ENCODE assay signal across 9 mouse cellular contexts in the genomic region with DNA sequence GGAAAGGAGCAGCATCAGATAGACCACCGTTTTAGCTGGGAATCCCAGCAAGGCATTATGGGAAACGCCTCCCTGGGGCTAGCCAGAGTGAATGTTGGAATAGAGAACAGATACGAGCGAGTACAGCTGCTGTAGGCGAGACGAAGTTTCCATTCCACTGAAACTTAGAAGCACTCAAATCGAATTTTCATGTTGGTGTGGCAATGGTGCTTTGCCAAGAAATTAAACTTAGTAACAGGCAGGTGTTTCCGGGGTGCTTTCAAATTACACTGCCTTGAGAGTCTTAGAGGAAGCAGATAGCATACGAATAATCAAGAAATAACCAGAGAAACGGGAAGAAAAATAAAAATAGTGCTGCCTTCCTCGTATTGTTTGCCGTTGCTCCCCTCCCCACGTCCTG.
DNase-seq lines count a peak whose midpoint lies in the region; ATAC-seq and TF ChIP-seq lines count a peak whose summit lies in the region.
"Had no signal": no experiment of that assay in that cellular context is flagged by ENCODE, and none has a peak within 500 bp of the region (broad histone marks: within the 10 kb centered on the region; RNA-seq: fewer than 3 reads in every experiment).

No protein-coding gene starts in this region.

- H3K4me1 ChIP-seq in liver, adult 2 months (ENCODE audit: control insufficient read depth, insufficient read depth, low read length) = peaks cover 4% of the 10 kb centered on the region; the same call in 1 of the 2 replicates
- H3K4me1 ChIP-seq in liver, embryonic 12.5 days = no peaks in the 10 kb centered on the region
- no peaks in the 10 kb centered on the region for H3K4me1 ChIP-seq in intestine, postnatal 0 days (replicated peaks; ENCODE audit: control insufficient read depth, insufficient read depth, low read length)
- H3K4me1 ChIP-seq: limb, embryonic 10.5 days had no signal

- DNase-seq in liver, adult 2 months (ENCODE audit: extremely low read depth, low read depth, low spot score) = peak; percentile 22
- peak; percentile 37 to 61 for DNase-seq in heart, adult 9 months (ENCODE audit: low spot score in 2 of 2)
- DNase-seq in embryo, embryonic 10.5 days (ENCODE audit: low spot score) = no peak
- DNase-seq: lung, postnatal 4 days had no signal

- peak overlapping the region; percentile 72 for H3K27ac ChIP-seq in liver, adult 2 months (replicated peaks; ENCODE audit: insufficient read depth, low read depth, low read length)
- H3K27ac ChIP-seq in liver, embryonic 12.5 days = no peak overlapping the region
- no peak overlapping the region for H3K27ac ChIP-seq in intestine, postnatal 0 days (ENCODE audit: low read depth, low read length)
- H3K27ac ChIP-seq: limb, embryonic 10.5 days had no signal

- H3K36me3 ChIP-seq in liver, adult 2 months (ENCODE audit: control insufficient read depth, insufficient read depth, low read length) = no peaks in the 10 kb centered on the region
- H3K36me3 ChIP-seq in liver, embryonic 12.5 days = no peaks in the 10 kb centered on the region
- no peaks in the 10 kb centered on the region for H3K36me3 ChIP-seq in intestine, postnatal 0 days (ENCODE audit: control insufficient read depth, insufficient read depth)
- H3K36me3 ChIP-seq: limb, embryonic 10.5 days had no signal

- no peak overlapping the region for H3K9ac ChIP-seq in liver, adult 2 months (ENCODE audit: low read depth, low read length)
- H3K9ac ChIP-seq in liver, embryonic 12.5 days = no peak overlapping the region
- no peak overlapping the region for H3K9ac ChIP-seq in intestine, postnatal 0 days (ENCODE audit: low read depth, low read length)

- TF ChIP-seq POLR2A in liver, adult 2 months (IDR thresholded peaks at IDR 0.05; ENCODE audit: extremely low read depth, insufficient read depth, low read length) = no peak

- no peak overlapping the region for H3K4me3 ChIP-seq in liver, adult 2 months (ENCODE audit: insufficient read depth, low read depth, low read length)
- no peak overlapping the region for H3K4me3 ChIP-seq in liver, embryonic 12.5 days
- no peak overlapping the region for H3K4me3 ChIP-seq in intestine, postnatal 0 days (ENCODE audit: low read depth, low read length)
- H3K4me3 ChIP-seq: limb, embryonic 10.5 days had no signal

- TF ChIP-seq CTCF in liver, adult 2 months (IDR thresholded peaks at IDR 0.05; ENCODE audit: low read depth, low read length) = no peak
- no peak for TF ChIP-seq CTCF in intestine, postnatal 0 days (IDR thresholded peaks at IDR 0.05; ENCODE audit: low read depth)

- H3K79me2 ChIP-seq in liver, adult 2 months (ENCODE audit: control insufficient read depth, insufficient read depth, low read length) = no peaks in the 10 kb centered on the region

- H3K27me3 ChIP-seq in liver, adult 2 months (ENCODE audit: control insufficient read depth, insufficient read depth, low read length) = no peaks in the 10 kb centered on the region
- H3K27me3 ChIP-seq in liver, embryonic 12.5 days (replicated peaks) = no peaks in the 10 kb centered on the region
- no peaks in the 10 kb centered on the region for H3K27me3 ChIP-seq in intestine, postnatal 0 days (replicated peaks; ENCODE audit: control insufficient read depth, insufficient read depth, low read length)

- WGBS in liver, adult 2 months = 61% methylated on average over 13 of the region's 13 CpGs
- WGBS in liver, embryonic 12.5 days (ENCODE audit: insufficient replicate concordance) = 34% methylated on average over 13 of the region's 13 CpGs
- WGBS in intestine, postnatal 0 days = 58% methylated on average over 13 of the region's 13 CpGs

- H3K9me3 ChIP-seq in liver, embryonic 12.5 days (replicated peaks) = no peaks in the 10 kb centered on the region
- H3K9me3 ChIP-seq in intestine, postnatal 0 days (ENCODE audit: control insufficient read depth) = no peaks in the 10 kb centered on the region
- H3K9me3 ChIP-seq: limb, embryonic 10.5 days had no signal

- ATAC-seq in liver, embryonic 12.5 days = no peak
- ATAC-seq in common myeloid progenitor, adult 5-6 weeks (replicated peaks; ENCODE audit: low read depth, poor library complexity, severe bottlenecking) = peak; percentile 50
- peak; percentile 51 for ATAC-seq in megakaryocyte, adult 5-6 weeks (ENCODE audit: poor library complexity, severe bottlenecking)
- ATAC-seq in intestine, postnatal 0 days = no peak

- H3K4me2 ChIP-seq in liver, embryonic 12.5 days = no peak overlapping the region
- no peak overlapping the region for H3K4me2 ChIP-seq in intestine, postnatal 0 days (replicated peaks; ENCODE audit: low read depth)

Comparison
In these comparisons a context has a peak if more than half of its experiments do, and no peak if none do; other contexts are left out.
1. ATAC-seq: peak in common myeloid progenitor, adult 5-6 weeks (single experiment) and megakaryocyte, adult 5-6 weeks (single experiment); none in liver, embryonic 12.5 days (single experiment) and intestine, postnatal 0 days (single experiment).